Mouse (Mus musculus): ENCODE data around the gene Olig3.

DNA sequence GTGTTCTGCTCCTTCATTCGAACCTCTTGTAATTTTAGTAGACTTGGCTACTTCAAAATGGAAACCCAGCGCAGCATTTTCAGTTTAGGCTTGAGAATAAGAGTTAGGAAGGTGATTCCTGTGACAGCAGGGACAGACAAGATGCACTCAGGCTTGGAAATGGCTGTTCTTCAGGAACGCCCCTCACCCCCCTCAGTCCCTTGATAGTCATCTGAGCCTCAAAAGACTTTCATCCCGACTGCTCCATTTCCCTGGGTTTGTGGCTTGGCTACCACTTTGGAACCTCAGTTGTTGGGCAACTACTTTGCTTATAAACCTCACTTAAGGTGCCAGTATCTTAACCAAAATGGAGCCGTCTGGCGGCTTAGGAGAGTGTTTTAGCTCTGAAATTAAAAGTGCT lies 2.2 kb upstream of the Olig3 start:
- no peak for TF ChIP-seq CTCF (IDR thresholded peaks at IDR 0.05; ENCODE audit: borderline replicate concordance, extremely low read depth, insufficient read depth, insufficient read length)
- no peak for TF ChIP-seq POLR2A (IDR thresholded peaks at IDR 0.05; ENCODE audit: borderline replicate concordance, extremely low read depth, insufficient read depth, insufficient read length, poor library complexity, severe bottlenecking)
